Mouse (Mus musculus): ENCODE data around the gene Cdk5rap3. TPM values are rescaled to one million over a fixed set of nuclear protein-coding genes. Genes with fewer than 3 reads are reported as not detected.

Gene Cdk5rap3
- total RNA-seq, 1 experiment from 2014 or later = 59.6 TPM

DNA sequence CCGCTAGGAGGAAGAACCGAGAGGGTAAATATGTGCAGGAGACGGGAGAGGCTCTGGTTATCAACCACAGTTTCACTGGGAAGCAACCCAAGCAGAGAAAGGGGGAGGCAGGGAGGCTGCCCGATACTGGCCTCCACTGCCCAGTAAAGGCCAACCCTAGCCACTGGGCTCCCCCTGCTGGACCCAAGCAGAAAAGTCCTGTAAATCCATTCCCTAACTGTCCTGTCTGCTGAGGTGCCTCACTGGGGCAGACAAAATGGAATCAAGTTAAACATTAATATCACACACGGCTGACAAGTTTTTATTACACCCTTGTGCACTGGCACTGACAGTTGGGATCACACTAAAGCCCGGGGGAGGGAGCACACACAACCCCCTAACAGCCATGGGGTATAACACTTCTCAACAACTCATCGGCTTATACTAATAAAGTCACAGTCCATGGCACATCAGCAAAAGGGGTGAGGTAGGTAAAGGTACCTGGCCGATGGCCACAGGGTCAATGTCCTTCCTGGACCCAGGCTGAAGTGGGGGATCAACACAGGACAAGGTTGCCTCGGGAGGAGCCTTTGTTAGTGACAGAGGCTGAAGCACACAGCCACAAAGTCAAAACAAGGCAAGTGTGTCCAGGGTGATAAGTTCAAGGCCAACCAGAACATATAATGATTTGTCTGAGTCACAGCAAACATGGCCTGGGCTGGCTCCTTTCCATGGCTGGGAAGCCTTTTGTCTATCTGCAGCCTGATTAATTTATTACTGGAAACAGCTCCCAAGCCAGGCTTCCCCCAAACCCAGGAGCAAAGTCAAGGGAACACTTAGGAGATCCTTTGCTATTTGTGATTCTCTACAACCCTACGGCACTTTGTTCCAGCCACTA lies 21.5 kb upstream of the Cdk5rap3 start:
- ATAC-seq (replicated peaks in 1 of 2; ENCODE audit: insufficient read depth in 1 of 2, low FRiP score in 2 of 2, low TSS enrichment in 1 of 2, low read depth in 1 of 2, poor library complexity in 2 of 2, severe bottlenecking in 2 of 2) = 0 out of 4 replicates have a peak, but pooled peaks of 1 of the 2 experiments have one; percentile 18

GRCm38 (mm10) chr11:96935872-96936650 lies 19.8 kb upstream of the Cdk5rap3 start:
- no peak for ATAC-seq (replicated peaks in 1 of 2; ENCODE audit: insufficient read depth in 1 of 2, low FRiP score in 2 of 2, low TSS enrichment in 1 of 2, low read depth in 1 of 2, poor library complexity in 2 of 2, severe bottlenecking in 2 of 2)

- peak in 1 of 2 experiments; percentile 58; a peak in 1 of 4 replicates for ATAC-seq (replicated peaks in 1 of 2; ENCODE audit: insufficient read depth in 1 of 2, low FRiP score in 2 of 2, low TSS enrichment in 1 of 2, low read depth in 1 of 2, poor library complexity in 2 of 2, severe bottlenecking in 2 of 2)
These were observed 18.6 kb upstream of the Cdk5rap3 start for GRCm38 (mm10) chr11:96934921-96935356.

GRCm38 (mm10) chr11:96933562-96934276 lies 17.4 kb upstream of the Cdk5rap3 start:
- peak; percentile 13 to 22; a peak in 1 of 4 replicates for ATAC-seq (replicated peaks in 1 of 2; ENCODE audit: insufficient read depth in 1 of 2, low FRiP score in 2 of 2, low TSS enrichment in 1 of 2, low read depth in 1 of 2, poor library complexity in 2 of 2, severe bottlenecking in 2 of 2)

- no peak for ATAC-seq (replicated peaks in 1 of 2; ENCODE audit: insufficient read depth in 1 of 2, low FRiP score in 2 of 2, low TSS enrichment in 1 of 2, low read depth in 1 of 2, poor library complexity in 2 of 2, severe bottlenecking in 2 of 2)
These were observed 15.2 kb upstream of the Cdk5rap3 start for GRCm38 (mm10) chr11:96931327-96932062.

GRCm38 (mm10) chr11:96929766-96930331 lies 13.6 kb upstream of the Cdk5rap3 start:
- no peak for ATAC-seq (replicated peaks in 1 of 2; ENCODE audit: insufficient read depth in 1 of 2, low FRiP score in 2 of 2, low TSS enrichment in 1 of 2, low read depth in 1 of 2, poor library complexity in 2 of 2, severe bottlenecking in 2 of 2)

GRCm38 (mm10) chr11:96929096-96929765 lies 12.9 kb upstream of the Cdk5rap3 start:
- no peak for ATAC-seq (replicated peaks in 1 of 2; ENCODE audit: insufficient read depth in 1 of 2, low FRiP score in 2 of 2, low TSS enrichment in 1 of 2, low read depth in 1 of 2, poor library complexity in 2 of 2, severe bottlenecking in 2 of 2)

DNA sequence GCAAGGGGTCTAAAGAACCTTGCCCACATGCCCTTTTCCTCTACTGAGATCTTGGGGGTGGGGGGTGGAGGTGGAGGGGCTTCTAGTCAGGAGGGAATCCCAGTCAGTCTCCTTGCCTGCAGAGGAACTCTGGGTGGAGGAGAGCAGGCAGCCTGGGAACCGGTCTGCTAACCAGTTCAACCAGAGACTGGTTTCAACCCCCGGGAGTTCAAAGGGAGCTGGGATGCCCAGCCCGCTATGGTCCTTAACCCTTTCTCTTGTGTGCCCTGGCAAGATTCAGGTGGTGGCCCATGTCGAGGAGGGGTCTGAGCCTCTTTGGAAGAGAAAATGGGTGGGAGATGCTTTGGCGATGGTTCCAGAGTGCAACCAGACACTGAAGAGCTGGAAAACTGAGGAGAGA lies 12.4 kb upstream of the Cdk5rap3 start:
- ATAC-seq (replicated peaks in 1 of 2; ENCODE audit: insufficient read depth in 1 of 2, low FRiP score in 2 of 2, low TSS enrichment in 1 of 2, low read depth in 1 of 2, poor library complexity in 2 of 2, severe bottlenecking in 2 of 2) = no peak

- no peak for ATAC-seq (replicated peaks in 1 of 2; ENCODE audit: insufficient read depth in 1 of 2, low FRiP score in 2 of 2, low TSS enrichment in 1 of 2, low read depth in 1 of 2, poor library complexity in 2 of 2, severe bottlenecking in 2 of 2)
These were observed 11.8 kb upstream of the Cdk5rap3 start, which contains the start of gene Prr15l for GRCm38 (mm10) chr11:96928088-96928487. TSS of gene Prr15l (plus strand) at chr11:96928104.

DNA sequence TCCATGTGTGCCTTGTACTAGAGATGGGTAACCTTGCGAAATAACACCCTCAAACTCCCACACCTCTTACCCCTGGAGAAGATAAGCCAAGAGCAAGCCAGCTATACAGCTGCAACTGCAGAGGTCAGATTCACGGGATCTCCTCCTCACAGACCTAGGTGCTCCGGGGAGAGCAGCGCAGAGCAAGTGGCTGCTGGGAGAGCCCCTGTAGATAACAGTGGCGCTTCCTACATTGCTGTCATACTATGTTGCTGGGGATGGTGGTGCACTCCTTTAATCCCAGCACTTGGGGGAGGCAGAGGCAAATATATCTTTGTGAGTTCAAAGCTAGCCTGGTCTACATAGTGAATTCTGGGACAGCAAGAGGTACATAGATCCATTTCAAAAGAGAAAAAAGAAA lies 10.3 kb upstream of the Cdk5rap3 start:
- no peak for ATAC-seq (replicated peaks in 1 of 2; ENCODE audit: insufficient read depth in 1 of 2, low FRiP score in 2 of 2, low TSS enrichment in 1 of 2, low read depth in 1 of 2, poor library complexity in 2 of 2, severe bottlenecking in 2 of 2)

- peak in 1 of 2 experiments; percentile 30; a peak in 1 of 4 replicates for ATAC-seq (replicated peaks in 1 of 2; ENCODE audit: insufficient read depth in 1 of 2, low FRiP score in 2 of 2, low TSS enrichment in 1 of 2, low read depth in 1 of 2, poor library complexity in 2 of 2, severe bottlenecking in 2 of 2)
These were observed 9.3 kb upstream of the Cdk5rap3 start for GRCm38 (mm10) chr11:96925469-96926148.

- no peak for ATAC-seq (replicated peaks in 1 of 2; ENCODE audit: insufficient read depth in 1 of 2, low FRiP score in 2 of 2, low TSS enrichment in 1 of 2, low read depth in 1 of 2, poor library complexity in 2 of 2, severe bottlenecking in 2 of 2)
These were observed 8.6 kb upstream of the Cdk5rap3 start for GRCm38 (mm10) chr11:96924861-96925260.

GRCm38 (mm10) chr11:96919003-96919402 lies 2.7 kb upstream of the Cdk5rap3 start:
- ATAC-seq (replicated peaks in 1 of 2; ENCODE audit: insufficient read depth in 1 of 2, low FRiP score in 2 of 2, low TSS enrichment in 1 of 2, low read depth in 1 of 2, poor library complexity in 2 of 2, severe bottlenecking in 2 of 2) = no peak

DNA sequence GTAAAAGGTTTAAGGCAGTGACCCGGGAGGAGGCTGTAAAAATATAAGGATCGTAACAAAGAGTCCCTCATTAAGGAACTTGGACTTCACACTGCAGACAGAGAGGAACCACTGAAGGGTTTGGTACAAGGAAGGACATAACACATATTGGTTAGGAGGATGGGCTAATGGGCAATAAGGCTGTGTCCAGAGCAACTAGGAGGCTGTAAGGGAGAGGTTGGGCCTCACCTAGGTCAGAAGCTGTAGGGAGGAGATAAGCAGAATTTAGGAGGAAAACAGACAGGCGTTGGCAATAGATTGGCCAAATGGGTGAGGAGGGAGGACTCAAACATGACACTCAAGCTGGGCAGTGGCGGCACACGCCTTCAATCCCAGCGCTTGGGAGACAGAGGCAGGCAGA lies 1.1 kb upstream of the Cdk5rap3 start:
- no peak for ATAC-seq (replicated peaks in 1 of 2; ENCODE audit: insufficient read depth in 1 of 2, low FRiP score in 2 of 2, low TSS enrichment in 1 of 2, low read depth in 1 of 2, poor library complexity in 2 of 2, severe bottlenecking in 2 of 2)

GRCm38 (mm10) chr11:96916885-96917396 lies 645 bp upstream of the Cdk5rap3 start:
- peak in 1 of 2 experiments; percentile 0; a peak in 1 of 4 replicates for ATAC-seq (replicated peaks in 1 of 2; ENCODE audit: insufficient read depth in 1 of 2, low FRiP score in 2 of 2, low TSS enrichment in 1 of 2, low read depth in 1 of 2, poor library complexity in 2 of 2, severe bottlenecking in 2 of 2)
